ENCODE assay signal across 16 mouse cellular contexts in genomic region chr16:24737362-24738057, GRCm38 (mm10).
DNase-seq lines count a peak whose midpoint lies in the region; ATAC-seq and TF ChIP-seq lines count a peak whose summit lies in the region.
"Had no signal": no experiment of that assay in that cellular context is flagged by ENCODE, and none has a peak within 500 bp of the region (broad histone marks: within the 10 kb centered on the region; RNA-seq: fewer than 3 reads in every experiment).

No protein-coding gene starts in this region.

- no peak for ATAC-seq in forebrain, embryonic 12.5 days (ENCODE audit: low FRiP score)
- ATAC-seq in forebrain, embryonic 11.5 days (replicated peaks; ENCODE audit: low FRiP score), result no peak
- peak; percentile 31; the same call in 1 of the 2 replicates for ATAC-seq in megakaryocyte progenitor cell, adult 5-6 weeks (replicated peaks; ENCODE audit: poor library complexity)

- 0 out of 2 replicates have a peak, but pooled peaks have one; percentile 16 for TF ChIP-seq POLR2A in CH12.LX (IDR thresholded peaks at IDR 0.05; ENCODE audit: low read depth, low read length)

- no peak overlapping the region for H3K4me3 ChIP-seq in forebrain, embryonic 12.5 days (replicated peaks)
- no peak overlapping the region for H3K4me3 ChIP-seq in forebrain, embryonic 11.5 days (ENCODE audit: low read depth, low read length)
- peak overlapping the region; percentile 1 to 38 (median 38) for H3K4me3 ChIP-seq in CH12.LX (replicated peaks in 1 of 3; ENCODE audit: low read depth in 2 of 3, low read length in 2 of 3, poor library complexity in 1 of 3)
- H3K4me3 ChIP-seq: limb, embryonic 13.5 days had no signal

- TF ChIP-seq EP300 in CH12.LX (IDR thresholded peaks at IDR 0.05; ENCODE audit: low read length), result peak; percentile 56

- H3K79me2 ChIP-seq in CH12.LX (replicated peaks; ENCODE audit: control insufficient read depth, extremely low read depth, insufficient read depth, poor library complexity, severe bottlenecking), result no peaks in the 10 kb centered on the region

- H3K4me2 ChIP-seq in forebrain, embryonic 12.5 days, result peak overlapping the region; percentile 6; the same call in 1 of the 2 replicates
- no peak overlapping the region for H3K4me2 ChIP-seq in forebrain, embryonic 11.5 days (ENCODE audit: low read depth, low read length, severe bottlenecking)
- peak overlapping the region; percentile 97 for H3K4me2 ChIP-seq in CH12.LX (ENCODE audit: insufficient read depth, low read depth, poor library complexity, severe bottlenecking)
- H3K4me2 ChIP-seq: limb, embryonic 13.5 days had no signal

- in situ Hi-C loops in CH12.LX (cut with MboI; ENCODE audit: low pct_ligation_motif_present, low pct_unique_long_range_greater_than_20kb, low sequenced_read_pairs), result no loop called here

- no peak; the same call in 1 of the 2 replicates for TF ChIP-seq RAD21 in CH12.LX (IDR thresholded peaks at IDR 0.05; ENCODE audit: low read depth, low read length)

- no peak for DNase-seq in forebrain, embryonic 11.5 days (ENCODE audit: low spot score)
- peak; percentile 10 for DNase-seq in left cerebral cortex, adult 11 months (ENCODE audit: low spot score)
- DNase-seq in left cerebral cortex, adult 8-10 months (ENCODE audit: low spot score in 2 of 2), result no peak
- peak; percentile 88 for DNase-seq in CH12.LX (ENCODE audit: extremely low read depth)
- DNase-seq in cerebellum, adult 9-11 months, result no peak
- no peak for DNase-seq in urinary bladder, postnatal 14 days (ENCODE audit: low spot score)
- DNase-seq: adrenal gland, postnatal 25 days; gastrocnemius, postnatal 10 days; heart, postnatal 10 days; kidney, postnatal 4 days; layer of hippocampus, postnatal 36 days; lung, adult 2 months; thymus, adult 18-20 months had no signal

- H3K27me3 ChIP-seq in forebrain, embryonic 12.5 days, result no peaks in the 10 kb centered on the region
- H3K27me3 ChIP-seq in forebrain, embryonic 11.5 days (ENCODE audit: control insufficient read depth, insufficient read depth, low read length), result no peaks in the 10 kb centered on the region
- no peaks in the 10 kb centered on the region for H3K27me3 ChIP-seq in CH12.LX (replicated peaks)
- H3K27me3 ChIP-seq: limb, embryonic 13.5 days had no signal

- no peaks in the 10 kb centered on the region for H3K36me3 ChIP-seq in forebrain, embryonic 12.5 days (replicated peaks)
- H3K36me3 ChIP-seq in forebrain, embryonic 11.5 days (ENCODE audit: control insufficient read depth, insufficient read depth, low read length), result no peaks in the 10 kb centered on the region
- no peaks in the 10 kb centered on the region for H3K36me3 ChIP-seq in CH12.LX (replicated peaks in 1 of 2; ENCODE audit: control insufficient read depth in 1 of 2, insufficient read depth in 1 of 2, low read length in 1 of 2)
- H3K36me3 ChIP-seq: limb, embryonic 13.5 days had no signal

- no peak for TF ChIP-seq CTCF in CH12.LX (conservative IDR thresholded peaks at IDR 0.05 in 1 of 2, IDR thresholded peaks at IDR 0.05 in 1 of 2; ENCODE audit: low read depth in 2 of 2, low read length in 2 of 2)

- WGBS in forebrain, embryonic 12.5 days, result 44% methylated on average over 10 of the region's 10 CpGs
- 53% methylated on average over 10 of the region's 10 CpGs for WGBS in forebrain, embryonic 11.5 days

- no peak overlapping the region for H3K27ac ChIP-seq in forebrain, embryonic 12.5 days
- no peak overlapping the region for H3K27ac ChIP-seq in forebrain, embryonic 11.5 days (ENCODE audit: low read depth, low read length)
- peak overlapping the region; percentile 77 for H3K27ac ChIP-seq in CH12.LX (ENCODE audit: insufficient read depth, low read depth)
- H3K27ac ChIP-seq: limb, embryonic 13.5 days had no signal

- no peaks in the 10 kb centered on the region for H3K9me3 ChIP-seq in forebrain, embryonic 12.5 days
- no peaks in the 10 kb centered on the region for H3K9me3 ChIP-seq in forebrain, embryonic 11.5 days (ENCODE audit: control insufficient read depth, low read length)
- H3K9me3 ChIP-seq in CH12.LX (replicated peaks; ENCODE audit: low read length), result no peaks in the 10 kb centered on the region
- H3K9me3 ChIP-seq: limb, embryonic 13.5 days had no signal

- H3K9ac ChIP-seq in forebrain, embryonic 12.5 days, result no peak overlapping the region
- H3K9ac ChIP-seq in forebrain, embryonic 11.5 days (ENCODE audit: low read length), result no peak overlapping the region
- peak overlapping the region; percentile 53 for H3K9ac ChIP-seq in CH12.LX (ENCODE audit: insufficient read depth, low read depth)
- H3K9ac ChIP-seq: limb, embryonic 13.5 days had no signal

- dilution Hi-C loops in CH12.LX (cut with MboI; ENCODE audit: extremely low pct_ligation_motif_present, extremely low pct_unique_long_range_greater_than_20kb, low sequenced_read_pairs), result no loop called here

- H3K4me1 ChIP-seq in forebrain, embryonic 12.5 days, result peaks cover 20% of the 10 kb centered on the region
- no peaks in the 10 kb centered on the region for H3K4me1 ChIP-seq in forebrain, embryonic 11.5 days (replicated peaks; ENCODE audit: control insufficient read depth, insufficient read depth, low read length)
- peaks cover 17 to 55% of the 10 kb centered on the region in 2 experiments for H3K4me1 ChIP-seq in CH12.LX (ENCODE audit: control insufficient read depth in 1 of 2, insufficient read depth in 2 of 2)

TF ChIP-seq in CH12.LX, 34 proteins besides CTCF, POLR2A, EP300 and RAD21:
- peak; percentile 93 for TF ChIP-seq BHLHE40 (IDR thresholded peaks at IDR 0.05; ENCODE audit: low read depth, low read length)
- no peak for TF ChIP-seq POLR2AphosphoS2 (IDR thresholded peaks at IDR 0.05; ENCODE audit: low read depth, low read length)
- TF ChIP-seq IRF4 (IDR thresholded peaks at IDR 0.05; ENCODE audit: low read depth, low read length), result 0 out of 2 replicates have a peak, but pooled peaks have one; percentile 57
- TF ChIP-seq NRF1 (IDR thresholded peaks at IDR 0.05; ENCODE audit: low read depth, low read length), result 0 out of 2 replicates have a peak, but pooled peaks have one; percentile 7
- no peak for TF ChIP-seq CHD2 (IDR thresholded peaks at IDR 0.05; ENCODE audit: low read length)
- peak; percentile 84 for TF ChIP-seq MAFK (IDR thresholded peaks at IDR 0.05; ENCODE audit: insufficient replicate concordance, low read length)
- TF ChIP-seq SMC3 (IDR thresholded peaks at IDR 0.05; ENCODE audit: low read depth, low read length), result no peak; the same call in 1 of the 2 replicates
- TF ChIP-seq TCF12 (IDR thresholded peaks at IDR 0.05; ENCODE audit: low read depth, low read length), result peak; percentile 25; the same call in 1 of the 2 replicates
- TF ChIP-seq SIN3A (IDR thresholded peaks at IDR 0.05; ENCODE audit: low read length), result peak; percentile 60; the same call in 1 of the 2 replicates
- no peak for TF ChIP-seq E2F4 (IDR thresholded peaks at IDR 0.05; ENCODE audit: insufficient replicate concordance, low read depth, low read length)
- 0 out of 2 replicates have a peak, but pooled peaks have one; percentile 45 for TF ChIP-seq NELFE (IDR thresholded peaks at IDR 0.05; ENCODE audit: low read depth, low read length)
- TF ChIP-seq CHD1 (IDR thresholded peaks at IDR 0.05; ENCODE audit: low read depth, low read length), result no peak
- TF ChIP-seq MXI1 (IDR thresholded peaks at IDR 0.05; ENCODE audit: low read depth, low read length), result peak; percentile 45
- TF ChIP-seq USF1 (IDR thresholded peaks at IDR 0.05; ENCODE audit: low read depth, low read length), result no peak
- 0 out of 2 replicates have a peak, but pooled peaks have one; percentile 42 for TF ChIP-seq MYC (IDR thresholded peaks at IDR 0.05; ENCODE audit: low read depth, low read length)
- TF ChIP-seq GABPA (IDR thresholded peaks at IDR 0.05; ENCODE audit: insufficient replicate concordance, low read depth, low read length), result no peak
- no peak for TF ChIP-seq ZMIZ1 (IDR thresholded peaks at IDR 0.05; ENCODE audit: low read depth, low read length)
- TF ChIP-seq ZNF384 (IDR thresholded peaks at IDR 0.05; ENCODE audit: low read depth, low read length), result peak; percentile 90
- TF ChIP-seq MAZ (IDR thresholded peaks at IDR 0.05; ENCODE audit: low read depth, low read length), result 0 out of 2 replicates have a peak, but pooled peaks have one; percentile 10
- no peak for TF ChIP-seq ZC3H11A (IDR thresholded peaks at IDR 0.05; ENCODE audit: low read depth, low read length)
- no peak for TF ChIP-seq PAX5 (IDR thresholded peaks at IDR 0.05; ENCODE audit: low read length)
- TF ChIP-seq JUN (IDR thresholded peaks at IDR 0.05; ENCODE audit: insufficient read depth, low read depth, low read length), result no peak
- 0 out of 2 replicates have a peak, but pooled peaks have one; percentile 9 for TF ChIP-seq HCFC1 (IDR thresholded peaks at IDR 0.05; ENCODE audit: low read depth, low read length)
- peak; percentile 54; the same call in 1 of the 2 replicates for TF ChIP-seq TBP (conservative IDR thresholded peaks at IDR 0.05; ENCODE audit: low read depth, low read length)
- 0 out of 2 replicates have a peak, but pooled peaks have one; percentile 62 for TF ChIP-seq UBTF (IDR thresholded peaks at IDR 0.05; ENCODE audit: low read depth, low read length)
- peak; percentile 72 for TF ChIP-seq MAX (IDR thresholded peaks at IDR 0.05; ENCODE audit: low read length)
- peak; percentile 0; the same call in 1 of the 2 replicates for TF ChIP-seq JUND (conservative IDR thresholded peaks at IDR 0.05; ENCODE audit: low read depth, low read length)
- no peak for TF ChIP-seq KAT2A (IDR thresholded peaks at IDR 0.05; ENCODE audit: insufficient replicate concordance, low read length)
- TF ChIP-seq ELF1 (IDR thresholded peaks at IDR 0.05; ENCODE audit: low read depth, low read length), result no peak
- no peak for TF ChIP-seq USF2 (conservative IDR thresholded peaks at IDR 0.05; ENCODE audit: low read depth, low read length)
- peak; percentile 68 for TF ChIP-seq MEF2A (IDR thresholded peaks at IDR 0.05; ENCODE audit: borderline replicate concordance, low read depth, low read length)
- TF ChIP-seq RCOR1 (conservative IDR thresholded peaks at IDR 0.05; ENCODE audit: low read depth, low read length), result no peak
- no peak for TF ChIP-seq ZKSCAN1 (IDR thresholded peaks at IDR 0.05; ENCODE audit: borderline replicate concordance, low read depth, low read length)
- TF ChIP-seq ETS1 (conservative IDR thresholded peaks at IDR 0.05; ENCODE audit: low read depth, low read length), result peak; percentile 73
TF ChIP-seq in CH12.LX: peak in this region for 18.

Comparison
In these comparisons a context has a peak if more than half of its experiments do, and no peak if none do; other contexts are left out.
1. DNase-seq: peak in left cerebral cortex, adult 11 months (single experiment) and CH12.LX (single experiment); none in forebrain, embryonic 11.5 days (single experiment), left cerebral cortex, adult 8-10 months (0 of 2), cerebellum, adult 9-11 months (single experiment) and urinary bladder, postnatal 14 days (single experiment).
2. H3K4me3 ChIP-seq: peak in CH12.LX (3 of 3); none in forebrain, embryonic 12.5 days (single experiment) and forebrain, embryonic 11.5 days (single experiment).